Mouse (Mus musculus) lung, adult 2 months (tissue): ENCODE measurements around the gene Slc24a4.

Experiments
- CTCF ChIP-seq: fragments of 200-500 bp; IDR thresholded peaks from 2 replicates; pipeline ENCODE4 v1.5.1; 2011; ENCODE audit warnings: mild to moderate bottlenecking, low read length, control low read depth; ENCODE audit not compliant: insufficient read depth
- POLR2A ChIP-seq: fragments of 200-500 bp; IDR thresholded peaks from 2 replicates; pipeline ENCODE4 v1.6.1; 2011; ENCODE audit warnings: low read depth, mild to moderate bottlenecking, control low read depth, low read length, borderline replicate concordance; ENCODE audit errors: extremely low read depth

GRCm38 (mm10) chr12:102280867-102281503, 152.5 kb downstream of the Slc24a4 start:
- TF ChIP-seq CTCF (no peak), POLR2A (no peak)
